Mouse (Mus musculus) embryo, embryonic 10.5 days (tissue): ENCODE measurements around the gene Vopp1.

Source experiments
- DNase-seq: peaks from one replicate; pipeline ENCODE4 v3.0.0-alpha.2; 2015; ENCODE audit warnings: low spot score

The Vopp1 gene

DNA sequence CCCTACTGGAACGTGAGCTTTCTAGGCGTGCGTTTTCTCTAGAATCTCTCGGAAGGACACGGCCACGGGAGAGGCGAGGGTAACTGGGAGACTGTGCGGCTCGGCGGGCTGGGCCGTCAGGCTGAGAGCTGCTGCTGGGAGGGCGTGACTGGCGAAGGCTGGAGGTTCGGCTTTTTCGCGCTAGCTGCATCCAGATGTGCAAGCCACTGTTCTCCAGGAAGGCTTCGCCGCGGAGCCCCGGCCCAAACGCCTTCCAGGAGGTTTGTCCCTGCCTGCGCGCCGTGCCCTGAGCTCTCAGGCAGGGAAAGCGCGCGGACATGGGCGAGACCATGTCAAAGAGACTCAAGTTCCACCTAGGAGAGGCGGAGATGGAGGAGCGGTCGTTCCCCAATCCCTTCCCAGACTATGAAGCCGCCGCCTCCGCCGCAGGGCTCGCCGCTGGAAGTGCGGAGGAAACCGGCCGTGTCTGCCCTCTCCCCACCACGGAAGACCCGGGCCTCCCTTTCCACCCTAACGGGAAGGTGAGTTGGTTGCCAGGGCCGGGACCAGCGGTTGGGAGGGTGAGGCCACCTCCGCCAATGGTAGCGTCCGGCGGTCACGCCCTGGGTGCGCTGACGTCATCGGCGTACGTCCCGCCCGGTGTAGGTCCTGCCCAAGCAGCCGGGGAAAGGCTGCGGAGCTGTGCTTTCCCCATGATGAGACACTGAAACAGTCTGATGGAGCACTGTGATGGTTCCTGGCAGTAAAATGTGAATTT is 122.0 kb downstream of the Vopp1 start:
- peak; percentile 95 for DNase-seq

DNA sequence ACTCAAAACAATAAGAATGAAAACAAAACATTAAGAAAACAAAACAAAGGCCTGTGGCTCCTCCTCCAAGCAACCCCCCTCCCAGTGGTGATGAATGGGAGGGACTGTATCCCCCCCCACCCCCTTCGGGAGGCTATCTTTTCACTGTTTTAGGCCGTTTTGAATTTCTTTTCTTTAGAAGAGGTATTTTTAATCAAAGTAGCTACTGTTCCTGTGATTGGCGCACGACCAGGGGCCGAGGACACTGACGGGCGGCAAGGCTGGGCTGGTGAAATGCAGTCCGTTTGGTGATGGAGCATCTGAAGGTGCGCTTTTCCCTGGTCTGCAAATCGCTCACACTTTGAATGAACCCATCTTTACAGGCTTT is 122.6 kb downstream of the Vopp1 start, which contains the start of gene Lancl2:
Gene Lancl2, plus strand, starts transcription at position 165 of the 367 bp plus-strand sequence.
- no peak for DNase-seq

DNA sequence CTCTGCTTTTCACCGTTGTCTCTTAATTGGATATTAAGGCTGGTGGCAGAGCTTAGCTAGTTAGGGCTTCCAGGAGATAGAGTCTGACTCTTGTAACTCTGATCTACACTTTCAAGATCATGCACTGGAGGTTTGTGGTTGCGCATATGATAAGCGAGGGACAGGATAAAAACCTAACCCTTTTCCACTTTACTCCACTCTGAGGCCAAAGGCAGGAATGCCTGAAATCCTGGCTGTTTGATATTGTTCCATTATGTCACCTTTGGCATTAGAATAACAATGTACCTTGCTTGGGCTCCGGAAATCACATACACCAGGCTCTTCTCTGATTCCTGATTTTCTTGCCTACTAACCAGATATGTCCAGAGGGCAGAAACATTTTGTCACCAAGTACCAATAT is 123.3 kb downstream of the Vopp1 start:
- DNase-seq, result peak; percentile 5

DNA sequence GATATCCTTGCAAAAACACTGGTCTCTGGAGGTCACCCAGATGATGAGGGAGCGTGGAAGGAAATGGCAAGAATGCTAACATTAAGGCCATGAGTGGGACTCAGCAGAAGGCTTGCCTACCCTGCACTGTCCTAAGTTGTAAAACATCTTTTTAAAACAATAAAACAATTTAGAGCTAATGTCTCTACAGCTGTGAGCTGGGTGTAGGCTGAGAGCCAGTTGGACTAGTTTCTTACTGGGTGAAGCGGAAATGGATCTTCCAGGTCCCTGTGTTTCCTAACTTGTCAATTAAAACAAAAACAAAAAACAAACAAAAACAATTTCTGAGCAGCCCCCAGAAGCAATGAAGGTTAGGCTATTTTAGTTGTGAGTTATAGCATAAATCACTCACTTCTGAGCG is 131.8 kb downstream of the Vopp1 start:
- DNase-seq, result no peak

DNA sequence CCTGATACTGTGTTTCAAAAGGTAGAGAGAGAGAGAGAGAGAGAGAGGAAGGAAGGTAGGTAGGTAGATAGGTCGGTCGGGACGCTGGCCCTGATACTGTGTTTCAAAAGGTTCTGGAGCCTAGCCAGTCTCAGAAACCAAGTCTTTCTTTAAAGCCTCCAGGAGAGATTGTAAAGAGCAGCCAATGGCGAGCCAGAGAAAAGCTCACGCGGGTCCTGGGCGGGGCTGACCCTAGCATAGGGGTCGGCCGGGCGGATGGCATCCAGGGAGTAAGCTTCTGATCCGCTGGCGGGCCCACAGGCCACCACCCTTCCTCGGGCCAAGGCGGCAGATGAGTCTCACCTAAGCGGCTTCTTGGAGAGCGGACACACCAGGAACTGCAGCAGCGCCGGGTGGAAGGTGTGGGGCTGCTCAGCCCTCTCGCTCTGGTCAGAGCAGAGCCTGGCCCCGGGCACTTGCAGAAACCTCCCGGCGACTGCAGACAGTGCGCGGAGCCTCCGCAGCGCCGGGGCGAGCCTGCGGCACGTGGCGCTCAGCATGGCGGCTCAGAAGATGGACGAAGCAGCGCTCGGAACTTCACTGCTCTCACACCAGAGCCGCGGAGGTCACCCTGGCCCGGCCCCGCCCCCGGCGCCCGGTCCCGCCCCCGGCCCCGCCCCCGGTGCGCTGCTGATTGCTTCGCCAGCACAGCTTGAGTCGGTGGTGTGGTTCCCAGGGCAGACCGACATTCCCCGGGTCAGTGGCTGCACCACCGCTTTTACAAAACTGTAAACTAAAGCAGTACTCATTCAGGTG is 133.3 kb downstream of the Vopp1 start, which contains the start of gene Pyurf:
Gene Pyurf, minus strand, starts transcription at position 612 of the 795 bp plus-strand sequence.
- peak; percentile 93 for DNase-seq

DNA sequence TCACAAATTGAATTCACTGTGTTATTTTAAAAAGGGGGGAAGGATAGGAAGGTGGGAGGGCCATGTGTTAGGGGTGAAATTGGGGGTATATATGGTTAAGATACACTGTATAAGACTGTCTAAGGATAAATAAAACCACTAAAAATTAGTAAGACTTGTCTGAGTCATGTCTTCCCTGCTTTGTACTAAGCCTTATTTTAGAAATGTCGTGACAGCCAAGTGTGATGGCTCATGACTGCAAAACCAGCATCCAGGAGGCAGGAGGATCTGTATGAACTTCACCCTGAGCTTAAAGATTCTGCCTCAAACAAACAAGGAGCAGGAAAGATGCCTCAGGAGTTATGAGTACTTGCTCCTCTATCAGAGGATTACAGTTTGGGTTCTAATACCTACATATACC is 140.8 kb downstream of the Vopp1 start:
- no peak for DNase-seq
